Mouse (Mus musculus) embryonic facial prominence, embryonic 15.5 days (tissue): ENCODE data around the gene Adgrl3. TPM values are rescaled to one million over a fixed set of nuclear protein-coding genes. Genes with fewer than 3 reads are reported as not detected.

Experiments used
- ATAC-seq: fragments of 200-750 bp; cut with Nextera tagmentation; 2 replicates; pipeline ENCODE4 v1.8.0; 2017; ENCODE audit warnings: low read depth, moderate TSS enrichment; ENCODE audit not compliant: insufficient number of reproducible peaks, low FRiP score, low TSS enrichment
- H3K27ac ChIP-seq: fragments of 300-500 bp; sonication (generic); replicated peaks from 2 replicates; pipeline ENCODE4 v1.5.1; 2015; ENCODE audit warnings: mild to moderate bottlenecking, inconsistent platforms
- H3K27me3 ChIP-seq: fragments of 300-500 bp; sonication (generic); 2 replicates; pipeline ENCODE4 v1.6.1; 2015; ENCODE audit warnings: inconsistent platforms
- H3K36me3 ChIP-seq: fragments of 300-500 bp; sonication (generic); 2 replicates; pipeline ENCODE4 v1.6.1; 2015; ENCODE audit warnings: mild to moderate bottlenecking, inconsistent platforms
- H3K4me1 ChIP-seq: fragments of 300-500 bp; sonication (generic); 2 replicates; pipeline ENCODE4 v1.6.1; 2015; ENCODE audit warnings: inconsistent platforms
- H3K4me2 ChIP-seq: fragments of 300-500 bp; sonication (generic); replicated peaks from 2 replicates; pipeline ENCODE4 v1.6.1; 2015; ENCODE audit warnings: mild to moderate bottlenecking, inconsistent platforms
- H3K4me3 ChIP-seq: fragments of 300-500 bp; sonication (generic); replicated peaks from 2 replicates; pipeline ENCODE4 v1.5.1; 2015; ENCODE audit warnings: mild to moderate bottlenecking, inconsistent platforms
- H3K9ac ChIP-seq: fragments of 300-500 bp; sonication (generic); 2 replicates; pipeline ENCODE4 v1.6.1; 2015; ENCODE audit warnings: inconsistent platforms
- H3K9me3 ChIP-seq: fragments of 300-500 bp; sonication (generic); replicated peaks from 2 replicates; pipeline ENCODE4 v1.6.1; 2016; ENCODE audit warnings: inconsistent platforms
- WGBS: fragments of 180-500 bp; shearing (Covaris S2); methylation state at CpG from one replicate; pipeline ENCODE4 v1.1.7; 2015; 5-methylcytosine and 5-hydroxymethylcytosine counted together
- polyA plus RNA-seq: library from polyadenylated mRNA; unstranded; fragments of >200 nt; fragmentation: Nextera tagmentation; extraction: Ambion mirVana; gene quantifications from 2 replicates; pipeline ENCODE4 v1.2.1, GENCODE M21; 2015

Adgrl3 gene
- polyA plus RNA-seq, 1 experiment from 2014 or later, result 26.4 TPM

DNA sequence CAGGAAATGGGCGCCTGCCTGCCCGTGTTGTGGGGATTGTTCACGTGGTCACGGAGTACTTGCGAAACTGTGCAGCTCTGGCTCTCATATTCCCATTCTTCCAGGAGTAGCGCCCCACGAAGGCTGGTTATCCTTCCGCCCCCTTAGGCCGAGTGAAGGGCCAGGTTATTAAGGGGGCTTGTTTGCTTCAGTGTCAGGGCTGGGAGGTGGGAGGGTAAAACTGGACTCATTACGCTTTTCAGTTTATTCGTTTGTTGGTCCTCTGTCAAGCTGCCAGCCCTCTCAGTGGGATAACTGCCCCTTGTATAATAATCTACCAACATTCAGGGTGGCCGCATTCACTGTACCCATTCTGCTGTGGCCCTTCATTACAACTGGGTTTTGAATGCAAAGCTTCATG, 135.9 kb downstream of the Adgrl3 start:
- Histone ChIP-seq H3K9me3 (no peaks in the 10 kb centered on the region), H3K36me3 (no peaks in the 10 kb centered on the region), H3K4me1 (no peaks in the 10 kb centered on the region), H3K4me2 (no peak overlapping the region), H3K9ac (no peak overlapping the region), H3K4me3 (no peak overlapping the region), H3K27ac (no peak overlapping the region), H3K27me3 (no peaks in the 10 kb centered on the region)
- no peak for ATAC-seq
- 70% methylated on average over 12 of the region's 12 CpGs for WGBS

- WGBS, result 34% methylated on average over 2 of the region's 2 CpGs
- no peaks in the 10 kb centered on the region for H3K9me3 ChIP-seq
- H3K36me3 ChIP-seq, result no peaks in the 10 kb centered on the region
- no peaks in the 10 kb centered on the region for H3K4me1 ChIP-seq
- H3K4me2 ChIP-seq, result no peak overlapping the region
- no peak overlapping the region for H3K9ac ChIP-seq
- no peak overlapping the region for H3K4me3 ChIP-seq
- ATAC-seq, result 0 out of 2 replicates have a peak, but pooled peaks have one; percentile 63
- H3K27me3 ChIP-seq, result no peaks in the 10 kb centered on the region
- H3K27ac ChIP-seq, result no peak overlapping the region
Observed at GRCm38 (mm10) chr5:81156281-81156680, 136.3 kb downstream of the Adgrl3 start.

- H3K27ac ChIP-seq, result no peak overlapping the region
- H3K9me3 ChIP-seq, result no peaks in the 10 kb centered on the region
- H3K36me3 ChIP-seq, result no peaks in the 10 kb centered on the region
- H3K4me1 ChIP-seq, result no peaks in the 10 kb centered on the region
- no peak overlapping the region for H3K4me2 ChIP-seq
- no peak for ATAC-seq
- 62% methylated on average over 5 of the region's 5 CpGs for WGBS
- H3K9ac ChIP-seq, result no peak overlapping the region
- no peaks in the 10 kb centered on the region for H3K27me3 ChIP-seq
- H3K4me3 ChIP-seq, result no peak overlapping the region
Observed at GRCm38 (mm10) chr5:81156796-81157195, 136.9 kb downstream of the Adgrl3 start.

GRCm38 (mm10) chr5:81159013-81159412, 139.1 kb downstream of the Adgrl3 start:
- Histone ChIP-seq H3K4me1 (no peaks in the 10 kb centered on the region), H3K9me3 (no peaks in the 10 kb centered on the region), H3K4me3 (no peak overlapping the region), H3K4me2 (no peak overlapping the region), H3K9ac (no peak overlapping the region), H3K36me3 (no peaks in the 10 kb centered on the region), H3K27me3 (no peaks in the 10 kb centered on the region), H3K27ac (no peak overlapping the region)
- WGBS, result 87% methylated on average over 12 of the region's 12 CpGs
- ATAC-seq, result no peak

DNA sequence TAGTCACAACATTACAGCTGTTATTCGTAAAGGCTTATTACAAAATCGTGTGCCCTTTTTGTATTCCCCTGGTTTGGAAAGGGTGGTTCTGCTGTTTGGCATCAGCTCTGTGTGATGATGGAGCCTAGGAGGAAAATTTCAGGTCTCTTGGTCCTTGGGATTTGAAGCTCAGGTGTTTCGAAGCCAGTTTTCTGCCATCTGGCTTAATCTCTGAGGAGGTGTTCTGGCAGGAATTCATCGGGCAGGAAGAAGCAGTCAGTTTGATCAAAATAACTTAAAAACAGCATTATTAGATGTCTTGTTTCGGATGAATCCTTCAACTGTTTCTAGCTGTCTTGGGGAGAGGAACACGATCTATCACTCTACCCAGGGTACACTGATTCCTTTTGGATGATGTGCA, 140.5 kb downstream of the Adgrl3 start:
- Histone ChIP-seq H3K9me3 (no peaks in the 10 kb centered on the region), H3K27ac (no peak overlapping the region), H3K4me3 (no peak overlapping the region), H3K27me3 (no peaks in the 10 kb centered on the region), H3K4me2 (no peak overlapping the region), H3K36me3 (no peaks in the 10 kb centered on the region), H3K9ac (no peak overlapping the region), H3K4me1 (no peaks in the 10 kb centered on the region)
- no peak for ATAC-seq
- WGBS, result 68% methylated on average over 6 of the region's 6 CpGs

- Histone ChIP-seq H3K4me2 (no peak overlapping the region), H3K27me3 (no peaks in the 10 kb centered on the region), H3K36me3 (no peaks in the 10 kb centered on the region), H3K4me3 (no peak overlapping the region), H3K9ac (no peak overlapping the region), H3K27ac (no peak overlapping the region), H3K4me1 (no peaks in the 10 kb centered on the region), H3K9me3 (no peaks in the 10 kb centered on the region)
- no peak for ATAC-seq
- WGBS, result 25% methylated on average over 4 of the region's 4 CpGs
Observed at GRCm38 (mm10) chr5:81188871-81189485, 169.0 kb downstream of the Adgrl3 start.

GRCm38 (mm10) chr5:81200354-81200753, 180.4 kb downstream of the Adgrl3 start:
- ATAC-seq, result no peak
- Histone ChIP-seq H3K36me3 (no peaks in the 10 kb centered on the region), H3K4me3 (no peak overlapping the region), H3K9ac (no peak overlapping the region), H3K27ac (no peak overlapping the region), H3K27me3 (no peaks in the 10 kb centered on the region), H3K4me1 (no peaks in the 10 kb centered on the region), H3K4me2 (no peak overlapping the region), H3K9me3 (no peaks in the 10 kb centered on the region)

GRCm38 (mm10) chr5:81201885-81202284, 181.9 kb downstream of the Adgrl3 start:
- no peak overlapping the region for H3K9ac ChIP-seq
- ATAC-seq, result no peak
- no peak overlapping the region for H3K27ac ChIP-seq

DNA sequence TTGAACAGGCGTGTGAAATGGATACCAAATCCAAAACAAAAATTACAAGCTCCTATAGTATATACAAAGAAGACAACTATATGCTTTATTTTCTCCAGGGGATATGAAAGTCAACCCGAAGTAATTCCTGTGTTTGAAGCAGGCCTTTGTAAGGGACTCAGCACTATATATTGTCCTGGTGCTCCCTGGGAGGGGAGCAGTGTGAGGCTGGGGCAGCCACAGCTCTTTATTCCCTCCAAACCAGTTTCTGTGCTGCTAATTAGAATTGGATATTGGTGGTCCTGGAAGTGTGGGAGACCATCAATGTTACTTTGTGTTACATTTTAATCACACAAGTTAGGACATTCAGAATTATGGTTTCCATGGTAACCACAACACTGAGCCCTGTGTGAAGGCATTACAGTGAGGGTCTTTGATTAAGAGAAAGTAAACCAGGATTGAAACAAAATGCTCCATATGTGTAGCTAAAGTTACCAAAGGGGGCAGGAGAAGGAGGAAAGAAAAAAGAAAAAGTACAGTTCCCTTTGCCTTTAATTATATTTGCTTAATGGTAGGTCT, 198.6 kb downstream of the Adgrl3 start:
- H3K4me1 ChIP-seq, result no peaks in the 10 kb centered on the region; the same call in 1 of the 2 replicates
- no peaks in the 10 kb centered on the region for H3K9me3 ChIP-seq
- no peaks in the 10 kb centered on the region for H3K36me3 ChIP-seq
- no peak; the same call in 1 of the 2 replicates for ATAC-seq
- no peaks in the 10 kb centered on the region for H3K27me3 ChIP-seq
- WGBS, result 57% methylated on average over 2 of the region's 2 CpGs
- no peak overlapping the region for H3K27ac ChIP-seq
- H3K4me2 ChIP-seq, result no peak overlapping the region
- H3K4me3 ChIP-seq, result no peak overlapping the region
- no peak overlapping the region for H3K9ac ChIP-seq

More at GRCm38 (mm10) chr5:81201885-81202284, 181.9 kb downstream of the Adgrl3 start:
- no peaks in the 10 kb centered on the region for H3K4me1 ChIP-seq
- H3K36me3 ChIP-seq, result no peaks in the 10 kb centered on the region
- WGBS, result 79% methylated on average over 4 of the region's 4 CpGs
- H3K9me3 ChIP-seq, result no peaks in the 10 kb centered on the region
- H3K27me3 ChIP-seq, result no peaks in the 10 kb centered on the region
- H3K4me2 ChIP-seq, result no peak overlapping the region
- H3K4me3 ChIP-seq, result no peak overlapping the region

GRCm38 (mm10) chr5:81224465-81224864, 204.5 kb downstream of the Adgrl3 start:
- Histone ChIP-seq H3K9me3 (no peaks in the 10 kb centered on the region), H3K4me1 (peaks cover 2% of the 10 kb centered on the region; the same call in 1 of the 2 replicates), H3K27ac (no peak overlapping the region), H3K36me3 (no peaks in the 10 kb centered on the region), H3K4me3 (no peak overlapping the region), H3K4me2 (no peak overlapping the region), H3K27me3 (no peaks in the 10 kb centered on the region), H3K9ac (no peak overlapping the region)
- 35% methylated on average over 6 of the region's 6 CpGs for whole genome bisulfite sequencing
- no peak for ATAC-seq

DNA sequence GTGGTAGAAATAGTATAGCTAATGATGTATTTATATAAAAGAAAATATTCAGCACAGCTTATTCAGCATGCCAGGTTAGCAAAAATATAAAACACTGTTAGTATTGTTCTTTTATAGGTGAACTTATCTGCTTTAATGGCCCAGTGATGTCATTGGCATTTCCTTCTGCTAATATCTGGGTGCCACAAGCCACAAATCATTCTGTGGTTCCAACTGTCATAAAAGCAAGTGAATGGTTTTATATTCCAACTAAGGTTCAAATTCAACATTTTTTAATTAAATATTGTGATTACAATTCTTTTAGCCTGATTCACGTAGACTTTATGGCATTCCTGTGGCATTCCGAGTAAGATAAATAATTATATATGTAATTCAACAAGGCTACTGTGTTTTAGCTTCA, 205.5 kb downstream of the Adgrl3 start:
- Histone ChIP-seq H3K4me3 (no peak overlapping the region), H3K9ac (no peak overlapping the region), H3K27ac (no peak overlapping the region), H3K4me2 (no peak overlapping the region), H3K36me3 (no peaks in the 10 kb centered on the region), H3K27me3 (no peaks in the 10 kb centered on the region), H3K9me3 (no peaks in the 10 kb centered on the region), H3K4me1 (peaks cover 2% of the 10 kb centered on the region; the same call in 1 of the 2 replicates)
- 86% methylated on average over 2 of the region's 2 CpGs for WGBS
- no peak for ATAC-seq

DNA sequence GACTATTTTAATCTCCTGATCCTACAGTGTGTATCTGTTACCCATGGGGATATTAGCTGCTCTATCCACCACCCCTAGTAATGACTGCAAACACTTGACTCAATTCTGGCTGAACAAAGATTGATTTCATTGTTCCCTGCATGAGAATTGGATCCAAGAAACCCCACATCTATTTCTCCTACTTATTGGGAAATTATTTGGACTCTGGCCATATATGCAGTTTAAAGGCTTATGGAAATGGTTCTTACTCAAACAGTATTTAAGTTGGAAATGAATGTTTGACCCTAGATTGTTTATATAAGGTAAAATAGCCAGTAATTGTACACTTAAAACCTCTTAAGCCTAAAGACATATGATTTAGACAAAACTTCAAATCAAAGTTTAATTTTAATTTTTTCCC, 207.3 kb downstream of the Adgrl3 start:
- no peaks in the 10 kb centered on the region for H3K27me3 ChIP-seq
- H3K9ac ChIP-seq, result no peak overlapping the region
- no peaks in the 10 kb centered on the region for H3K9me3 ChIP-seq
- H3K4me2 ChIP-seq, result no peak overlapping the region
- no peak overlapping the region for H3K27ac ChIP-seq
- H3K4me3 ChIP-seq, result no peak overlapping the region
- ATAC-seq, result no peak
- peaks cover 2% of the 10 kb centered on the region; the same call in 1 of the 2 replicates for H3K4me1 ChIP-seq
- no peaks in the 10 kb centered on the region for H3K36me3 ChIP-seq
